Mouse (Mus musculus) lung, embryonic 15.5 days (tissue): Measurements from ENCODE around the gene Olfr979. TPM values are rescaled to one million over a fixed set of nuclear protein-coding genes. Genes with fewer than 3 reads are reported as not detected.
"Not testable (repeated sequence)": the region's sequence is repeated elsewhere in the genome, so short reads cannot be mapped to it uniquely, and the experiment has no call there.

ENCODE experiments used
- ATAC-seq: fragments of 200-750 bp; cut with Nextera tagmentation; 2 replicates; pipeline ENCODE4 v1.8.0; 2017; ENCODE audit warnings: moderate number of reproducible peaks, borderline replicate concordance; ENCODE audit not compliant: low FRiP score, low TSS enrichment; ENCODE audit errors: extremely low read depth
- H3K27ac ChIP-seq: fragments of 300-500 bp; sonication (generic); 2 replicates; pipeline ENCODE4 v1.5.1; 2015; ENCODE audit warnings: moderate library complexity, mild to moderate bottlenecking, inconsistent platforms
- H3K27me3 ChIP-seq: fragments of 300-500 bp; sonication (generic); 2 replicates; pipeline ENCODE4 v1.6.1; 2015; ENCODE audit warnings: inconsistent platforms
- H3K36me3 ChIP-seq: fragments of 300-500 bp; sonication (generic); 2 replicates; pipeline ENCODE4 v1.6.1; 2015; ENCODE audit warnings: inconsistent platforms
- H3K4me1 ChIP-seq: fragments of 300-500 bp; sonication (generic); 2 replicates; pipeline ENCODE4 v1.6.1; 2015; ENCODE audit warnings: inconsistent platforms
- H3K4me2 ChIP-seq: fragments of 300-500 bp; sonication (generic); 2 replicates; pipeline ENCODE4 v1.6.1; 2015; ENCODE audit warnings: inconsistent platforms, mild to moderate bottlenecking, moderate library complexity
- H3K4me3 ChIP-seq: fragments of 300-500 bp; sonication (generic); 2 replicates; pipeline ENCODE4 v1.5.1; 2015; ENCODE audit warnings: mild to moderate bottlenecking, inconsistent platforms
- H3K9ac ChIP-seq: fragments of 300-500 bp; sonication (generic); 2 replicates; pipeline ENCODE4 v1.6.1; 2015; ENCODE audit warnings: inconsistent platforms
- H3K9me3 ChIP-seq: fragments of 300-500 bp; sonication (generic); 2 replicates; pipeline ENCODE4 v1.6.1; 2016; ENCODE audit warnings: inconsistent platforms
- WGBS: fragments of 180-500 bp; shearing (Covaris S2); methylation state at CpG from one replicate; pipeline ENCODE4 v1.1.7; 2015; 5-methylcytosine and 5-hydroxymethylcytosine counted together
- polyA plus RNA-seq: library from polyadenylated mRNA; unstranded; fragments of >200 nt; fragmentation: Nextera tagmentation; extraction: Ambion mirVana; gene quantifications from 2 replicates; pipeline ENCODE4 v1.2.1, GENCODE M21; 2015

The Olfr979 gene
- not detected in 2 replicates for polyA plus RNA-seq

DNA sequence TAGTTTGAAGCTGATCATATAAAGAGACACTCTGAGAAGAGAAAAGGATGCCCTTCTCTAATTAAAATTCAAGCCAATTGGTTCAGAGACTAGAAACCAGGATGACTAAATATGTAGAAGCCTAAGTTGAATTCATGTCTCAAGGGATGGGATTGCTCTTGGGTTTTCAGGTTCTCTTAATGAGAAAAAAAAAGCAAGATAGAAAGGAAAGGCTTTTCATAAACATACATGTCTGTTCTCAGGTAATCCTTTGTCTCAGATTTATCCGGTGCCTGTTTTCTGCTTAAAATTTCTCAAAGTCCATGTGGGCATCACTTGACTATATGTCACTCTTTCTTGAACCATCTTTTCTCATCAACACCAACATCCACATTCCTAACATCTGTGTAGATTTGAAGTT, at the start of gene Olfr979:
Gene Olfr979 (minus strand): TSS at position 101 of the 400 bp plus-strand sequence.
- Histone ChIP-seq H3K36me3 (no peaks in the 10 kb centered on the region), H3K9ac (no peak within 1 kb of the TSS), H3K9me3 (no peaks in the 10 kb centered on the region), H3K4me1 (no peaks in the 10 kb centered on the region), H3K27me3 (no peaks in the 10 kb centered on the region), H3K27ac (no peak within 1 kb of the TSS), H3K4me3 (no peak within 1 kb of the TSS), H3K4me2 (no peak within 1 kb of the TSS)
- no peak for ATAC-seq
- 95% methylated on average over 1 of the region's 1 CpGs for WGBS

GRCm38 (mm10) chr9:40050138-40050537, 46.9 kb upstream of the Olfr979 start:
- H3K27ac ChIP-seq: no peak overlapping the region
- no peak overlapping the region for H3K4me2 ChIP-seq
- H3K27me3 ChIP-seq: no peaks in the 10 kb centered on the region
- no peak overlapping the region for H3K4me3 ChIP-seq
- ATAC-seq: no peak
- no peaks in the 10 kb centered on the region for H3K4me1 ChIP-seq
- no peak overlapping the region for H3K9ac ChIP-seq
- 91% methylated on average over 19 of the region's 19 CpGs for WGBS
- no peaks in the 10 kb centered on the region for H3K36me3 ChIP-seq
- H3K9me3 ChIP-seq: no peaks in the 10 kb centered on the region

- H3K36me3 ChIP-seq: no peaks in the 10 kb centered on the region
- no peaks in the 10 kb centered on the region for H3K9me3 ChIP-seq
- H3K9ac ChIP-seq: no peak within 1 kb of the TSS
- H3K4me1 ChIP-seq: no peaks in the 10 kb centered on the region
- 65% methylated on average over 2 of the region's 2 CpGs for WGBS
- H3K27me3 ChIP-seq: no peaks in the 10 kb centered on the region
- H3K27ac ChIP-seq: no peak within 1 kb of the TSS
- no peak for ATAC-seq
- H3K4me2 ChIP-seq: no peak within 1 kb of the TSS
- H3K4me3 ChIP-seq: no peak within 1 kb of the TSS
These were observed 17.9 kb upstream of the Olfr979 start, which contains the start of gene Olfr981 for GRCm38 (mm10) chr9:40021164-40021563. Olfr981 (plus strand) TSS chr9:40021464.

- Histone ChIP-seq H3K9ac (no peak within 1 kb of the TSS), H3K4me1 (no peaks in the 10 kb centered on the region), H3K4me2 (no peak within 1 kb of the TSS), H3K9me3 (no peaks in the 10 kb centered on the region), H3K4me3 (no peak within 1 kb of the TSS), H3K36me3 (no peaks in the 10 kb centered on the region), H3K27me3 (no peaks in the 10 kb centered on the region), H3K27ac (no peak within 1 kb of the TSS)
- WGBS: 63% methylated on average over 1 of the region's 1 CpGs
- ATAC-seq: no peak
These were observed 6.2 kb upstream of the Olfr979 start, which contains the start of gene Olfr980 for GRCm38 (mm10) chr9:40009482-40009881. Olfr980 (minus strand) TSS chr9:40009582.

GRCm38 (mm10) chr9:39991813-39992212, 11.5 kb downstream of the Olfr979 start, which contains the start of gene Olfr978:
Olfr978 (plus strand) TSS chr9:39992113.
- WGBS: 84% methylated on average over 2 of the region's 2 CpGs
- no peak within 1 kb of the TSS for H3K27ac ChIP-seq
- H3K4me2 ChIP-seq: no peak within 1 kb of the TSS
- H3K4me3 ChIP-seq: no peak within 1 kb of the TSS
- ATAC-seq: no peak
- H3K4me1 ChIP-seq: no peaks in the 10 kb centered on the region
- H3K36me3 ChIP-seq: no peaks in the 10 kb centered on the region
- no peak within 1 kb of the TSS for H3K9ac ChIP-seq
- no peaks in the 10 kb centered on the region for H3K9me3 ChIP-seq
- no peaks in the 10 kb centered on the region for H3K27me3 ChIP-seq

- not testable (repeated sequence) for ATAC-seq, H3K36me3 ChIP-seq, H3K4me1 ChIP-seq, H3K27ac ChIP-seq, H3K9me3 ChIP-seq, H3K27me3 ChIP-seq, H3K9ac ChIP-seq, H3K4me2 ChIP-seq, H3K4me3 ChIP-seq
- 67% methylated on average over 1 of the region's 1 CpGs for WGBS
These were observed 26.6 kb downstream of the Olfr979 start for GRCm38 (mm10) chr9:39976581-39977145.

DNA sequence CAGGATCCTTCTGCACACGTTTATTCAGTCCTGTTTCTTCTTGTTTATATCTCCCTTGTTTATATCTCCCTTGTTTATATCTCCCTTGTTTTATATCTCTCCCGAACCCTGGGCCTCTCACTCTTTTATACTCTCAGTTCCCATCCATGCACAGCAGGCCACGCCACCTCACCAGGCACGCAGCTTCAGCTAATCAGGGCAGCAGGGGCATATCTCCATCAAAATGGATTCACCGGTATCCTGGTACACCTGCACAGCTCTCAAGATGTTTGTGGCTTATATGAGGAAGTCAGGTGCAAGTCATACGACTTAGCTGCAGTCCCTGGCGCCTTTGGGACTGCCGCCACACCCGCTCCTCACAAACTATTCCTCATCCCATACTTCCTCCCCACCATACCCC, 42.2 kb downstream of the Olfr979 start, which contains the start of gene Olfr976:
Gene Olfr976 (minus strand): TSS at position 101 of the 400 bp plus-strand sequence.
- H3K4me3 ChIP-seq, H3K4me2 ChIP-seq, H3K27ac ChIP-seq, H3K4me1 ChIP-seq, H3K9me3 ChIP-seq, ATAC-seq, H3K36me3 ChIP-seq, H3K9ac ChIP-seq, H3K27me3 ChIP-seq: not testable (repeated sequence)
- 72% methylated on average over 7 of the region's 9 CpGs for WGBS

DNA sequence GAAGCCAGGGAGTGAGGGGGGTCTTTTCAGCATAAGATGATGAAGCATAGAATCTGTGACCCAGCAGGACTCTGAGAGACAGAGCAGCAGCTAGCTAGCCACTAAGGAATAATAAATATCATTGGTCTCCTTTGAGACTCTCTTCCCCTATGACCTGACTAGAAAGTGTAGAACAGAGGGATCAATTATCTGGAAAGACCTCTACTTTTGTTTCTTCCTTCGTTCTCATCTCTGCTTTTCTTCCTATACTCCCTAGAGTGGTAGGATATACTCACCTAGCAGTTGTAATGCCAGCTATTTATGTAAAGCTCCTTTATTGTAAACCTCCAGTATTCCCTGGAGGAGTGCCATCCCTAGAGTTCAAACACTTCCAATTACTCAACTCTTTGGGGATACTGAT, 51.3 kb downstream of the Olfr979 start, which contains the start of gene Olfr975:
Gene Olfr975 (minus strand): TSS at position 101 of the 400 bp plus-strand sequence.
- no peaks in the 10 kb centered on the region for H3K36me3 ChIP-seq
- 62% methylated on average over 1 of the region's 1 CpGs for WGBS

More for the DNA sequence above, 51.3 kb downstream of the Olfr979 start, which contains the start of gene Olfr975:
- no peak for ATAC-seq
- Histone ChIP-seq H3K27ac (no peak within 1 kb of the TSS), H3K4me3 (no peak within 1 kb of the TSS), H3K4me2 (no peak within 1 kb of the TSS), H3K4me1 (no peaks in the 10 kb centered on the region), H3K9me3 (no peaks in the 10 kb centered on the region), H3K27me3 (no peaks in the 10 kb centered on the region), H3K9ac (no peak within 1 kb of the TSS)

Other genes with a start within 250 kb of the Olfr979 start
- not detected in 2 replicates for gene Olfr968, start 220.2 kb downstream of the Olfr979 start, polyA plus RNA-seq
- gene Olfr969, start 212.5 kb downstream of the Olfr979 start, polyA plus RNA-seq: not detected in 2 replicates
- not detected in 2 replicates for gene Olfr970, start 194.6 kb downstream of the Olfr979 start, polyA plus RNA-seq
- gene Olfr971, start 166.6 kb downstream of the Olfr979 start, polyA plus RNA-seq: not detected in 2 replicates
- not detected in 2 replicates for gene Olfr972, start 137.0 kb downstream of the Olfr979 start, polyA plus RNA-seq
- not detected in 2 replicates for gene Olfr229, start 96.1 kb downstream of the Olfr979 start, polyA plus RNA-seq
- gene Olfr974, start 66.0 kb downstream of the Olfr979 start, polyA plus RNA-seq: not detected in 2 replicates
- not detected in 2 replicates for gene Olfr975, start 51.4 kb downstream of the Olfr979 start, polyA plus RNA-seq
- not detected in 2 replicates for gene Olfr976, start 42.3 kb downstream of the Olfr979 start, polyA plus RNA-seq
- gene Olfr978, start 11.4 kb downstream of the Olfr979 start, polyA plus RNA-seq: not detected in 2 replicates
- not detected in 2 replicates for gene Olfr980, start 6.1 kb upstream of the Olfr979 start, polyA plus RNA-seq
- gene Olfr981, start 18.0 kb upstream of the Olfr979 start, polyA plus RNA-seq: not detected in 2 replicates
- not detected in 2 replicates for gene Olfr982, start 70.4 kb upstream of the Olfr979 start, polyA plus RNA-seq
- gene Olfr983, start 90.1 kb upstream of the Olfr979 start, polyA plus RNA-seq: not detected in 2 replicates
- gene Olfr984, start 110.7 kb upstream of the Olfr979 start, polyA plus RNA-seq: not detected in 2 replicates
- not detected in 2 replicates for gene Olfr985, start 126.7 kb upstream of the Olfr979 start, polyA plus RNA-seq
- not detected in 2 replicates for gene Tmem225, start 144.7 kb upstream of the Olfr979 start, polyA plus RNA-seq
- not detected in 2 replicates for gene Olfr986, start 177.5 kb upstream of the Olfr979 start, polyA plus RNA-seq
- 4.9 TPM in 2 replicates for gene Zfp202, start 188.9 kb upstream of the Olfr979 start, polyA plus RNA-seq